Mouse (Mus musculus): Measurements from ENCODE around the gene Sema4d.

GRCm38 (mm10) chr13:51759256-51759987 is 34.1 kb downstream of the Sema4d start:
- TF ChIP-seq POLR2A (IDR thresholded peaks at IDR 0.05; ENCODE audit: control insufficient read depth in 1 of 2, insufficient read depth in 1 of 2, low read depth in 1 of 2, low read length in 2 of 2, poor library complexity in 1 of 2) (no peak), MAX (IDR thresholded peaks at IDR 0.05; ENCODE audit: low read length) (no peak), CTCF (IDR thresholded peaks at IDR 0.05 in 2 of 3, conservative IDR thresholded peaks at IDR 0.05 in 1 of 3; ENCODE audit: control insufficient read depth in 1 of 3, insufficient read depth in 1 of 3, low read depth in 2 of 3, low read length in 3 of 3, poor library complexity in 1 of 3, severe bottlenecking in 1 of 3) (no peak), ETS1 (IDR thresholded peaks at IDR 0.05; ENCODE audit: low read depth, low read length) (no peak), POLR2AphosphoS2 (IDR thresholded peaks at IDR 0.05; ENCODE audit: low read length) (no peak)
